Mouse (Mus musculus) stomach, postnatal 0 days (tissue): ENCODE measurements around the gene Rnf121. TPM values are rescaled to one million over a fixed set of nuclear protein-coding genes. Genes with fewer than 3 reads are reported as not detected.
A peak's percentile ranks its signal among the peaks of the same experiment; 100 is the strongest.

Experiments used
- ATAC-seq: fragments of 200-750 bp; cut with Nextera tagmentation; 2 replicates; pipeline ENCODE4 v1.8.0; 2017; ENCODE audit not compliant: low FRiP score, low TSS enrichment
- DNase-seq: peaks from one replicate; pipeline ENCODE4 v3.0.0-alpha.2; 2016; ENCODE audit warnings: low spot score
- H3K27ac ChIP-seq: fragments of 300-500 bp; sonication (generic); replicated peaks from 2 replicates; pipeline ENCODE4 v1.5.1; 2014; ENCODE audit warnings: mild to moderate bottlenecking, control low read depth
- H3K27me3 ChIP-seq: fragments of 300-500 bp; sonication (generic); 2 replicates; pipeline ENCODE4 v1.6.1; 2014; ENCODE audit warnings: low read length; ENCODE audit not compliant: control insufficient read depth, insufficient read depth
- H3K36me3 ChIP-seq: fragments of 300-500 bp; sonication (generic); 2 replicates; pipeline ENCODE4 v1.6.1; 2014; ENCODE audit warnings: low read length, mixed read lengths; ENCODE audit not compliant: control insufficient read depth, insufficient read depth
- H3K4me1 ChIP-seq: fragments of 300-500 bp; sonication (generic); replicated peaks from 2 replicates; pipeline ENCODE4 v1.6.1; 2014; ENCODE audit warnings: antibody characterized with exemption; ENCODE audit not compliant: control insufficient read depth, insufficient read depth
- H3K4me2 ChIP-seq: fragments of 300-500 bp; sonication (generic); replicated peaks from 2 replicates; pipeline ENCODE4 v1.6.1; 2014; ENCODE audit warnings: low read depth, mild to moderate bottlenecking, control low read depth, moderate library complexity
- H3K4me3 ChIP-seq: fragments of 300-500 bp; sonication (generic); 2 replicates; pipeline ENCODE4 v1.5.1; 2014; ENCODE audit warnings: low read depth, low read length, control low read depth
- H3K9ac ChIP-seq: fragments of 300-500 bp; sonication (generic); 2 replicates; pipeline ENCODE4 v1.6.1; 2014; ENCODE audit warnings: mild to moderate bottlenecking, low read length, control low read depth, mixed read lengths
- H3K9me3 ChIP-seq: fragments of 300-500 bp; sonication (generic); 2 replicates; pipeline ENCODE4 v1.6.1; 2016; ENCODE audit warnings: low read length; ENCODE audit not compliant: control insufficient read depth
- CTCF ChIP-seq: IDR thresholded peaks from 2 replicates; pipeline ENCODE4 v1.5.1; 2016; ENCODE audit warnings: antibody characterized with exemption, low read depth, mild to moderate bottlenecking, moderate library complexity
- EP300 ChIP-seq: optimal IDR thresholded peaks from 2 replicates; pipeline ENCODE3; 2016; ENCODE audit warnings: antibody characterized with exemption
- WGBS: fragments of 180-500 bp; shearing (Covaris S2); extraction: QIAGEN DNeasy Blood & Tissue Kit; methylation state at CpG from one replicate; pipeline ENCODE4 v1.1.7; 2014; 5-methylcytosine and 5-hydroxymethylcytosine counted together
- polyA plus RNA-seq: library from polyadenylated mRNA; unstranded; fragments of >200 nt; fragmentation: Nextera tagmentation; extraction: Ambion mirVana; gene quantifications from 2 replicates; pipeline ENCODE4 v1.2.1, GENCODE M21; 2015

Rnf121 gene
- polyA plus RNA-seq, 1 experiment from 2014 or later, result 18.0 TPM

GRCm38 (mm10) chr7:102080311-102080710, 15.0 kb upstream of the Rnf121 start:
- peaks cover 27% of the 10 kb centered on the region for H3K36me3 ChIP-seq

DNA sequence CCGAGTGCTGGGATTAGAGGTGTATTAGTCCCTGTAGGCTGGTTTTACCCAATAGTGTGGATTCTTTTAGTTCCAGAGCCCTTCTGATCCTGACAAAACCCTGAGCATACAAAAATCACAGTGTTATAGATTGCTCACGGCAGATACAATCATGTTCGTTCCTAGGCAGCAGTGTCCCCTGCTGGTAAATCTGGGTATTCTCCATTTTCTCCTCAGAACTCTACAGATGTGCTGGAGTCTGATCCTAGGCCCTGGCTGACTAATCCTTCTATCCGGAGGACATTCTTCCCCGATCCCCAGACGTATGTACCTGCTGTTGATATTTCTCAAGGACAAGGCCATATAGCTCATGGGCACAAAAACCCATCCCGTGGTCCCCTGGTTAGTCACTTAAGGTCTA, 13.2 kb upstream of the Rnf121 start:
- Histone ChIP-seq H3K36me3 (peaks cover 28% of the 10 kb centered on the region), H3K4me1 (no peaks in the 10 kb centered on the region), H3K27me3 (no peaks in the 10 kb centered on the region), H3K4me2 (no peak overlapping the region), H3K9ac (no peak overlapping the region), H3K9me3 (no peaks in the 10 kb centered on the region), H3K4me3 (no peak overlapping the region), H3K27ac (no peak overlapping the region)
- peak; percentile 37 for DNase-seq
- WGBS, result 66% methylated on average over 7 of the region's 7 CpGs
- peak; percentile 74; the same call in 1 of the 2 replicates for ATAC-seq
- TF ChIP-seq CTCF, result peak; percentile 84
- TF ChIP-seq EP300, result no peak

More at GRCm38 (mm10) chr7:102080311-102080710, 15.0 kb upstream of the Rnf121 start:
- no peaks in the 10 kb centered on the region for H3K27me3 ChIP-seq
- H3K4me2 ChIP-seq, result no peak overlapping the region
- WGBS, result 88% methylated on average over 8 of the region's 8 CpGs
- TF ChIP-seq CTCF, result no peak
- TF ChIP-seq EP300, result no peak
- H3K4me1 ChIP-seq, result no peaks in the 10 kb centered on the region
- DNase-seq, result no peak
- no peak overlapping the region for H3K9ac ChIP-seq
- ATAC-seq, result no peak
- no peaks in the 10 kb centered on the region for H3K9me3 ChIP-seq
- no peak overlapping the region for H3K27ac ChIP-seq
- H3K4me3 ChIP-seq, result no peak overlapping the region

- Histone ChIP-seq H3K9ac (no peak overlapping the region), H3K9me3 (no peaks in the 10 kb centered on the region), H3K27ac (no peak overlapping the region), H3K4me1 (no peaks in the 10 kb centered on the region), H3K4me2 (no peak overlapping the region), H3K4me3 (no peak overlapping the region), H3K27me3 (no peaks in the 10 kb centered on the region), H3K36me3 (peaks cover 30% of the 10 kb centered on the region)
- TF ChIP-seq CTCF (peak; percentile 75), EP300 (no peak)
- ATAC-seq (no peak; the same call in 1 of the 2 replicates), DNase-seq (no peak)
- 73% methylated on average over 7 of the region's 7 CpGs for WGBS
Observed at GRCm38 (mm10) chr7:102076714-102077296, 11.5 kb upstream of the Rnf121 start.

DNA sequence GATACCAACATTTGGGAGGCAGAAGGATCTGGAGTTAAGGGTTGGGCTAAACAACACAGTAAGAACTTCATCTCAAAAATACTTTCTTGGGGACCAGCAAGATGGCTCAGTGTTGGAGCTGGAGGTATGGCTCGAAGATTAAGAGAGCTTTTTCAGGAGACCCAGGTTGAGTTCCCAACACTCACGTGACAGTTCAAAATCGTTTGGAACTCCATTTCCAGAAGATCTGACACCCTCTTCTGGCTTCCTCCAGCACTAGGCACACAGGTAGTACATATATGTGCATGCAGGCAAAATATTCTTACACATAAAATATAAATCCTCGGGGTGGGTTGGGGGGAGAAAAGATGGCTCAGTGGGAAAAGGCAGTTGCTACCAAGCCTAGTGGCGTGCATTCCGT, 1.1 kb upstream of the Rnf121 start:
- WGBS, result 54% methylated on average over 6 of the region's 6 CpGs
- H3K4me2 ChIP-seq, result peak overlapping the region; percentile 51
- peak overlapping the region; percentile 71; the same call in 1 of the 2 replicates for H3K4me3 ChIP-seq
- TF ChIP-seq CTCF, result no peak
- no peak overlapping the region for H3K27ac ChIP-seq
- no peak for ATAC-seq
- no peaks in the 10 kb centered on the region for H3K36me3 ChIP-seq
- no peak overlapping the region for H3K9ac ChIP-seq
- no peak for DNase-seq
- no peaks in the 10 kb centered on the region for H3K9me3 ChIP-seq
- peaks cover 7% of the 10 kb centered on the region; the same call in 1 of the 2 replicates for H3K4me1 ChIP-seq
- H3K27me3 ChIP-seq, result no peaks in the 10 kb centered on the region

GRCm38 (mm10) chr7:102064655-102065045, 619 bp downstream of the Rnf121 start:
- H3K4me1 ChIP-seq, result peaks cover 7% of the 10 kb centered on the region; the same call in 1 of the 2 replicates
- TF ChIP-seq EP300 (no peak), CTCF (no peak)
- no peaks in the 10 kb centered on the region for H3K36me3 ChIP-seq
- no peaks in the 10 kb centered on the region for H3K9me3 ChIP-seq
- H3K4me3 ChIP-seq, result peak overlapping the region; percentile 71
- ATAC-seq, result peak; percentile 17; the same call in 1 of the 2 replicates
- peak overlapping the region; percentile 87 for H3K27ac ChIP-seq
- no peak for DNase-seq
- no peaks in the 10 kb centered on the region for H3K27me3 ChIP-seq
- H3K4me2 ChIP-seq, result peak overlapping the region; percentile 70
- WGBS, result under 1% methylated on average over 9 of the region's 9 CpGs
- peak overlapping the region; percentile 64 for H3K9ac ChIP-seq

- Histone ChIP-seq H3K36me3 (no peaks in the 10 kb centered on the region), H3K9me3 (no peaks in the 10 kb centered on the region), H3K9ac (0 out of 2 replicates have a peak overlapping the region, but pooled peaks have one; percentile 8), H3K27me3 (no peaks in the 10 kb centered on the region), H3K4me2 (peak overlapping the region; percentile 70), H3K4me3 (peak overlapping the region; percentile 71; the same call in 1 of the 2 replicates), H3K27ac (no peak overlapping the region), H3K4me1 (peaks cover 7% of the 10 kb centered on the region; the same call in 1 of the 2 replicates)
- TF ChIP-seq EP300, result no peak
- no peak for TF ChIP-seq CTCF
- ATAC-seq (no peak), DNase-seq (no peak)
- WGBS, result 68% methylated on average over 9 of the region's 9 CpGs
Observed at GRCm38 (mm10) chr7:102063891-102064290, 1.4 kb downstream of the Rnf121 start.
